Comparison of ENCODE assay signal across 7 mouse cellular contexts in the genomic region with DNA sequence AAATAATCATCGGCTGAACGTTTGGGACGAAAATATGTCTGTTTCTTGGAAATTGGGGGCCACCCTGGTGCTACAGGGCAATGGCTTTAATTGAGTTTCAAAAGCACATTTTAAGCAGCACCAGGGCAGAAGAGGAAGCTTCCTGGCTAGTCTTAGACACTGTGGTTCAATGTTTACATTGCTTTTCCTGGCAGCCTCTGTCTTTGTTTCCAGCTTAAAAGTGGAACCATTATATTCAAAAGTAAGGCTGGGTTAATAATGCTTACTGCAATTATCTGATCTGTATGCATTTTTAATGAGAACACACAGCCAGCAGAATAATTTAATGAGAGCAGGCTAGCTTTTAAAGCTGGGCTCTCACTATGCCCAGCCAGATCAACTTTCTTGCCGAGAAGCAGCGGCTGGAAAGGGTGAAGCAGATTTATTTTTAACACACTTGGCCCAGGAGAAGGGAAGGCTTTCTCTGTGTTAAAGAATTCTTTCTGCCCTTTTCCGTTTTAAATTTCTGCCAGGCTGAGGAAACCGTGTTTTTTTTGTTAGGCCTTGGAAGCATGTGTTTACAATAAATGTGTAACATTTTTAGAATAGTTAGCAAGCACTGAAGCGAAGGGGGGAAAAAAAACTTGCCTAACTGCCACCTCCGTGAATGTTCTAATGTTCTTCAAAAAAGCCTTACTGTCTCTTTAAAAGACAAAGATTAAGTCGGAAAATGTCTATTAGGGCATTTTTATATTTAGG. TPM values are rescaled to one million over a fixed set of nuclear protein-coding genes. Genes with fewer than 3 reads are reported as not detected.
DNase-seq lines count a peak whose midpoint lies in the region; ATAC-seq and TF ChIP-seq lines count a peak whose summit lies in the region.

No protein-coding gene starts in this region.

- H3K36me3 ChIP-seq in spleen, adult 2 months (ENCODE audit: control insufficient read depth, insufficient read depth, low read length), result no peaks in the 10 kb centered on the region
- 0 out of 2 replicates have a peak, but pooled peaks cover 4% of the 10 kb centered on the region for H3K36me3 ChIP-seq in embryonic facial prominence, embryonic 10.5 days (replicated peaks)
- H3K36me3 ChIP-seq in midbrain, embryonic 14.5 days (ENCODE audit: control insufficient read depth, insufficient read depth, low read length), result no peaks in the 10 kb centered on the region

- TF ChIP-seq CTCF in spleen, adult 2 months (IDR thresholded peaks at IDR 0.05; ENCODE audit: extremely low read depth, insufficient read depth, insufficient read length, insufficient replicate concordance), result no peak

- H3K4me2 ChIP-seq in midbrain, embryonic 14.5 days (ENCODE audit: low read length), result peak overlapping the region; percentile 67

- WGBS in spleen, adult 2 months, result under 1% methylated on average over 10 of the region's 10 CpGs
- 11% methylated on average over 10 of the region's 10 CpGs for WGBS in embryonic facial prominence, embryonic 10.5 days
- WGBS in midbrain, embryonic 14.5 days, result 17% methylated on average over 10 of the region's 10 CpGs

- no peaks in the 10 kb centered on the region for H3K9me3 ChIP-seq in embryonic facial prominence, embryonic 10.5 days
- H3K9me3 ChIP-seq in midbrain, embryonic 14.5 days (ENCODE audit: control insufficient read depth, low read length), result no peaks in the 10 kb centered on the region

- H3K27ac ChIP-seq in spleen, adult 2 months (ENCODE audit: insufficient read depth, low read length), result peak overlapping the region; percentile 74
- peak overlapping the region; percentile 90 for H3K27ac ChIP-seq in embryonic facial prominence, embryonic 10.5 days (replicated peaks)
- peak overlapping the region; percentile 27 for H3K27ac ChIP-seq in midbrain, embryonic 14.5 days (replicated peaks; ENCODE audit: low read depth, low read length)

- peak overlapping the region; percentile 53 for H3K4me3 ChIP-seq in spleen, adult 2 months (ENCODE audit: extremely low read depth, insufficient read depth, insufficient read length)
- H3K4me3 ChIP-seq in embryonic facial prominence, embryonic 10.5 days, result peak overlapping the region; percentile 74
- peak overlapping the region; percentile 68 for H3K4me3 ChIP-seq in midbrain, embryonic 14.5 days (replicated peaks; ENCODE audit: low read depth, low read length)

- ATAC-seq in midbrain, embryonic 14.5 days (ENCODE audit: low FRiP score, low TSS enrichment), result no peak
- ATAC-seq in granulocyte monocyte progenitor cell, adult 5-6 weeks (replicated peaks; ENCODE audit: poor library complexity, severe bottlenecking), result no peak

- intact Hi-C loops in left cerebral cortex, postnatal 10 days (cut with DNase I), result loop anchor here (5.0 kb wide), 3 partner anchors 116 to 201 kb away; a partner anchor contains a TSS

- no peak for TF ChIP-seq POLR2A in spleen, adult 2 months (IDR thresholded peaks at IDR 0.05; ENCODE audit: low read depth, low read length)

- peak overlapping the region; percentile 26 for H3K9ac ChIP-seq in midbrain, embryonic 14.5 days (replicated peaks; ENCODE audit: low read length)

- DNase-seq in spleen, adult 2 months (ENCODE audit: low read depth in 1 of 2, low spot score in 2 of 2), result no peak
- no peak for DNase-seq in spleen, postnatal 4 days (ENCODE audit: low spot score in 2 of 2)
- DNase-seq in embryonic facial prominence, embryonic 10.5 days (ENCODE audit: low spot score), result no peak
- DNase-seq in induced T-regulatory cell, adult 2 months (ENCODE audit: low read depth), result peak; percentile 62
- DNase-seq in midbrain, embryonic 14.5 days, result peak; percentile 51
- DNase-seq in left cerebral cortex, postnatal 10 days (ENCODE audit: extremely low spot score in 1 of 2, low spot score in 2 of 2), result no peak

- peaks cover 13% of the 10 kb centered on the region for H3K4me1 ChIP-seq in spleen, adult 2 months (ENCODE audit: control insufficient read depth, insufficient read depth, insufficient read length)
- peaks cover 71% of the 10 kb centered on the region for H3K4me1 ChIP-seq in embryonic facial prominence, embryonic 10.5 days
- peaks cover 34% of the 10 kb centered on the region for H3K4me1 ChIP-seq in midbrain, embryonic 14.5 days (ENCODE audit: control insufficient read depth, insufficient read depth, low read length)

- no peaks in the 10 kb centered on the region for H3K27me3 ChIP-seq in spleen, adult 2 months (ENCODE audit: control insufficient read depth, insufficient read depth, low read length)
- no peaks in the 10 kb centered on the region for H3K27me3 ChIP-seq in embryonic facial prominence, embryonic 10.5 days (replicated peaks; ENCODE audit: low read depth, poor library complexity, severe bottlenecking)
- H3K27me3 ChIP-seq in midbrain, embryonic 14.5 days (ENCODE audit: control insufficient read depth, insufficient read depth, low read length), result no peaks in the 10 kb centered on the region

RNA-seq across cellular contexts. Expression of a gene that starts 1.0 kb away (rescaled TPM):
- polyA plus RNA-seq in spleen, adult 2 months (2012; rRNA removed), result 18.9 and 28.9 TPM in 2 replicates
- 42.8 and 54.1 TPM in 2 replicates for polyA plus RNA-seq in embryonic facial prominence, embryonic 10.5 days (2016; fragmentation: Nextera tagmentation; extraction: Ambion mirVana)
- polyA plus RNA-seq in midbrain, embryonic 14.5 days (2014; fragmentation: Nextera tagmentation; extraction: Ambion mirVana), result 13.0 and 22.5 TPM in 2 replicates
- total RNA-seq in left cerebral cortex, postnatal 10 days (2021), result 100 to 1,000 TPM; 122 to 131 TPM
- total RNA-seq in granulocyte monocyte progenitor cell, adult 5-6 weeks (2014; fragmentation: Nextera tagmentation), result 55.0 and 74.3 TPM in 2 replicates
- total RNA-seq in granulocyte monocyte progenitor cell, adult 5-6 weeks (2017), result 66.8 and 83.5 TPM in 2 replicates

Comparison
In these comparisons a context has a peak if more than half of its experiments do, and no peak if none do; other contexts are left out.
1. DNase-seq: peak in induced T-regulatory cell, adult 2 months (single experiment) and midbrain, embryonic 14.5 days (single experiment); none in spleen, adult 2 months (0 of 2), spleen, postnatal 4 days (0 of 2), embryonic facial prominence, embryonic 10.5 days (single experiment) and left cerebral cortex, postnatal 10 days (0 of 2).
2. H3K27ac ChIP-seq: peak in every context shown above with its lines; median percentile 90 in embryonic facial prominence, embryonic 10.5 days; 74 in spleen, adult 2 months; 27 in midbrain, embryonic 14.5 days.
3. Peak in every context shown above with its lines, with median percentiles within 50 percentile points of each other: H3K4me3 ChIP-seq.